Mouse (Mus musculus): ENCODE results near the gene Rin2. TPM values are rescaled to one million over a fixed set of nuclear protein-coding genes. Genes with fewer than 3 reads are reported as not detected.
A peak's percentile ranks its signal among the peaks of the same experiment; 100 is the strongest.

The Rin2 gene
- polyA plus RNA-seq, 1 experiment from 2014 or later: 15.5 TPM

- H3K4me3 ChIP-seq: no peak overlapping the region
- 63% methylated on average over 7 of the region's 7 CpGs for WGBS
- H3K4me1 ChIP-seq: peaks cover 28% of the 10 kb centered on the region
- H3K36me3 ChIP-seq: no peaks in the 10 kb centered on the region
- H3K27ac ChIP-seq: no peak overlapping the region
- no peaks in the 10 kb centered on the region for H3K9me3 ChIP-seq
- DNase-seq (ENCODE audit: low spot score): no peak
- no peaks in the 10 kb centered on the region for H3K27me3 ChIP-seq (ENCODE audit: insufficient read depth, poor library complexity, severe bottlenecking)
These were observed 79.0 kb downstream of the Rin2 start for GRCm38 (mm10) chr2:145753973-145754372.

- WGBS: 70% methylated on average over 12 of the region's 12 CpGs
- Histone ChIP-seq H3K27me3 (ENCODE audit: insufficient read depth, poor library complexity, severe bottlenecking) (no peaks in the 10 kb centered on the region), H3K4me3 (no peak overlapping the region), H3K36me3 (no peaks in the 10 kb centered on the region), H3K27ac (no peak overlapping the region), H3K9me3 (no peaks in the 10 kb centered on the region), H3K4me1 (peaks cover 18% of the 10 kb centered on the region)
- no peak for DNase-seq (ENCODE audit: low spot score)
These were observed 81.1 kb downstream of the Rin2 start for GRCm38 (mm10) chr2:145755864-145756822.

- WGBS: 76% methylated on average over 3 of the region's 3 CpGs
- H3K4me1 ChIP-seq: peaks cover 12% of the 10 kb centered on the region; the same call in 1 of the 2 replicates
These were observed 85.1 kb downstream of the Rin2 start for GRCm38 (mm10) chr2:145760121-145760520.

GRCm38 (mm10) chr2:145761436-145761835 lies 86.4 kb downstream of the Rin2 start:
- Histone ChIP-seq H3K36me3 (no peaks in the 10 kb centered on the region), H3K27me3 (ENCODE audit: insufficient read depth, poor library complexity, severe bottlenecking) (no peaks in the 10 kb centered on the region), H3K4me1 (peaks cover 3% of the 10 kb centered on the region; the same call in 1 of the 2 replicates), H3K9me3 (no peaks in the 10 kb centered on the region), H3K27ac (no peak overlapping the region), H3K4me3 (no peak overlapping the region)
- no peak for DNase-seq (ENCODE audit: low spot score)

More at GRCm38 (mm10) chr2:145760121-145760520, 85.1 kb downstream of the Rin2 start:
- H3K27me3 ChIP-seq (ENCODE audit: insufficient read depth, poor library complexity, severe bottlenecking): no peaks in the 10 kb centered on the region
- no peak overlapping the region for H3K4me3 ChIP-seq
- no peaks in the 10 kb centered on the region for H3K9me3 ChIP-seq
- H3K36me3 ChIP-seq: no peaks in the 10 kb centered on the region
- H3K27ac ChIP-seq: no peak overlapping the region
- DNase-seq (ENCODE audit: low spot score): no peak

GRCm38 (mm10) chr2:145769964-145770363 lies 94.9 kb downstream of the Rin2 start:
- no peak overlapping the region for H3K4me3 ChIP-seq
- H3K27ac ChIP-seq: peak overlapping the region; percentile 60
- H3K36me3 ChIP-seq: no peaks in the 10 kb centered on the region
- H3K4me1 ChIP-seq: peaks cover 30% of the 10 kb centered on the region
- no peaks in the 10 kb centered on the region for H3K27me3 ChIP-seq (ENCODE audit: insufficient read depth, poor library complexity, severe bottlenecking)
- 24% methylated on average over 10 of the region's 10 CpGs for WGBS
- no peaks in the 10 kb centered on the region for H3K9me3 ChIP-seq
- DNase-seq (ENCODE audit: low spot score): no peak

- H3K36me3 ChIP-seq: no peaks in the 10 kb centered on the region
- H3K4me1 ChIP-seq: peaks cover 30% of the 10 kb centered on the region
- 71% methylated on average over 7 of the region's 7 CpGs for WGBS
- no peak overlapping the region for H3K4me3 ChIP-seq
- no peaks in the 10 kb centered on the region for H3K9me3 ChIP-seq
- peak overlapping the region; percentile 60; the same call in 1 of the 2 replicates for H3K27ac ChIP-seq
- no peaks in the 10 kb centered on the region for H3K27me3 ChIP-seq (ENCODE audit: insufficient read depth, poor library complexity, severe bottlenecking)
- no peak for DNase-seq (ENCODE audit: low spot score)
These were observed 95.9 kb downstream of the Rin2 start for GRCm38 (mm10) chr2:145770730-145771536.

GRCm38 (mm10) chr2:145783247-145783646 lies 108.2 kb downstream of the Rin2 start:
- Histone ChIP-seq H3K36me3 (no peaks in the 10 kb centered on the region), H3K9me3 (no peaks in the 10 kb centered on the region), H3K27me3 (ENCODE audit: insufficient read depth, poor library complexity, severe bottlenecking) (no peaks in the 10 kb centered on the region), H3K27ac (no peak overlapping the region; the same call in 1 of the 2 replicates), H3K4me3 (no peak overlapping the region), H3K4me1 (peaks cover 41% of the 10 kb centered on the region)
- no peak for DNase-seq (ENCODE audit: low spot score)
- 61% methylated on average over 6 of the region's 6 CpGs for WGBS

GRCm38 (mm10) chr2:145784246-145784935 lies 109.4 kb downstream of the Rin2 start:
- H3K36me3 ChIP-seq: 0 out of 2 replicates have a peak, but pooled peaks cover 6% of the 10 kb centered on the region
- peak overlapping the region; percentile 93; the same call in 1 of the 2 replicates for H3K27ac ChIP-seq
- DNase-seq (ENCODE audit: low spot score): no peak
- H3K4me1 ChIP-seq: peaks cover 41% of the 10 kb centered on the region
- whole genome bisulfite sequencing: 58% methylated on average over 13 of the region's 13 CpGs
- H3K27me3 ChIP-seq (ENCODE audit: insufficient read depth, poor library complexity, severe bottlenecking): no peaks in the 10 kb centered on the region
- no peaks in the 10 kb centered on the region for H3K9me3 ChIP-seq
- H3K4me3 ChIP-seq: no peak overlapping the region

GRCm38 (mm10) chr2:145784964-145785363 lies 109.9 kb downstream of the Rin2 start:
- no peak for DNase-seq (ENCODE audit: low spot score)
- Histone ChIP-seq H3K36me3 (0 out of 2 replicates have a peak, but pooled peaks cover 9% of the 10 kb centered on the region), H3K4me3 (no peak overlapping the region), H3K4me1 (peaks cover 41% of the 10 kb centered on the region), H3K9me3 (no peaks in the 10 kb centered on the region), H3K27me3 (ENCODE audit: insufficient read depth, poor library complexity, severe bottlenecking) (no peaks in the 10 kb centered on the region), H3K27ac (peak overlapping the region; percentile 93)
- WGBS: 54% methylated on average over 1 of the region's 1 CpGs

- Histone ChIP-seq H3K27me3 (ENCODE audit: insufficient read depth, poor library complexity, severe bottlenecking) (no peaks in the 10 kb centered on the region), H3K4me1 (peaks cover 41% of the 10 kb centered on the region), H3K36me3 (peaks cover 10% of the 10 kb centered on the region; the same call in 1 of the 2 replicates), H3K9me3 (no peaks in the 10 kb centered on the region), H3K27ac (peak overlapping the region; percentile 93), H3K4me3 (peak overlapping the region; percentile 58)
- WGBS: under 1% methylated on average over 18 of the region's 18 CpGs
- DNase-seq (ENCODE audit: low spot score): peak; percentile 80
These were observed 111.0 kb downstream of the Rin2 start for GRCm38 (mm10) chr2:145785758-145786617.

GRCm38 (mm10) chr2:145786618-145786932 lies 111.6 kb downstream of the Rin2 start:
- peaks cover 41% of the 10 kb centered on the region for H3K4me1 ChIP-seq

More at GRCm38 (mm10) chr2:145786618-145786932, 111.6 kb downstream of the Rin2 start:
- Histone ChIP-seq H3K4me3 (peak overlapping the region; percentile 58), H3K27ac (peak overlapping the region; percentile 93), H3K36me3 (peaks cover 15% of the 10 kb centered on the region; the same call in 1 of the 2 replicates), H3K9me3 (no peaks in the 10 kb centered on the region), H3K27me3 (ENCODE audit: insufficient read depth, poor library complexity, severe bottlenecking) (no peaks in the 10 kb centered on the region)
- 11% methylated on average over 3 of the region's 3 CpGs for WGBS
- DNase-seq (ENCODE audit: low spot score): no peak
